Mouse (Mus musculus) ES-E14 (cell line): ENCODE results near the gene Lrrc3c. TPM values are rescaled to one million over a fixed set of nuclear protein-coding genes. Genes with fewer than 3 reads are reported as not detected.

ENCODE experiments used
- DNase-seq: peaks from one replicate; pipeline ENCODE4 v3.0.0-alpha.2; 2013; ENCODE audit warnings: low read depth, low spot score
- H3K27ac ChIP-seq: 2 replicates; pipeline ENCODE4 v1.5.1; 2012; ENCODE audit warnings: low read depth, mild to moderate bottlenecking, low read length, moderate library complexity, mixed read lengths; ENCODE audit not compliant: poor library complexity, insufficient read depth, severe bottlenecking
- H3K36me3 ChIP-seq: 2 replicates; pipeline ENCODE4 v1.6.1; 2012; ENCODE audit warnings: mild to moderate bottlenecking, low read length, moderate library complexity, mixed read lengths; ENCODE audit not compliant: control insufficient read depth, poor library complexity, insufficient read depth, severe bottlenecking
- H3K4me1 ChIP-seq, 2 experiments: fragments of 150-350 bp in 1 of 2; sonication (generic) in 1 of 2; 2 replicates each; pipeline ENCODE4 v1.6.1; 2012; ENCODE audit warnings: low read length in 2 of 2, mild to moderate bottlenecking in 1 of 2, mixed read lengths in 1 of 2; ENCODE audit not compliant: control insufficient read depth in 2 of 2, insufficient read depth in 2 of 2, poor library complexity in 1 of 2
- H3K4me3 ChIP-seq, 2 experiments: fragments of 150-350 bp in 1 of 2; sonication (generic) in 1 of 2; 2 replicates each; pipeline ENCODE4 v1.5.1; 2012; ENCODE audit warnings: low read length in 2 of 2, low read depth in 1 of 2, mild to moderate bottlenecking in 1 of 2, mixed read lengths in 1 of 2; ENCODE audit not compliant: insufficient read depth in 1 of 2, poor library complexity in 1 of 2, severe bottlenecking in 1 of 2
- H3K9ac ChIP-seq: 2 replicates; pipeline ENCODE4 v1.6.1; 2012; ENCODE audit warnings: low read depth, mild to moderate bottlenecking, low read length, mixed read lengths; ENCODE audit not compliant: poor library complexity, insufficient read depth, severe bottlenecking
- H3K9me3 ChIP-seq: fragments of 150-350 bp; sonication (generic); 2 replicates; pipeline ENCODE4 v1.6.1; 2012; ENCODE audit warnings: low read depth, mild to moderate bottlenecking, low read length; ENCODE audit not compliant: control insufficient read depth, insufficient read depth
- CHD2 ChIP-seq: IDR thresholded peaks from 2 replicates; pipeline ENCODE4 v1.6.1; 2014; ENCODE audit warnings: mild to moderate bottlenecking, low read depth, low read length, inconsistent platforms
- HCFC1 ChIP-seq: IDR thresholded peaks from 2 replicates; pipeline ENCODE4 v1.6.1; 2012; ENCODE audit warnings: low read length, inconsistent platforms, borderline replicate concordance; ENCODE audit not compliant: insufficient read depth
- MAFK ChIP-seq: IDR thresholded peaks from 2 replicates; pipeline ENCODE4 v1.6.1; 2014; ENCODE audit warnings: mild to moderate bottlenecking, low read depth, low read length, inconsistent platforms; ENCODE audit not compliant: insufficient read depth
- ZC3H11A ChIP-seq: IDR thresholded peaks from 2 replicates; pipeline ENCODE4 v1.6.1; 2012; ENCODE audit warnings: low read depth, mild to moderate bottlenecking, inconsistent platforms, low read length, borderline replicate concordance
- ZNF384 ChIP-seq: IDR thresholded peaks from 2 replicates; pipeline ENCODE4 v1.6.1; 2012; ENCODE audit warnings: low read depth, low read length, inconsistent platforms
- in situ Hi-C, 2 experiments: fragments of 600-800 bp; cut with MboI; formaldehyde crosslinking; loops; one replicate each; pipeline ENCODE4 v1.15.1; 2025; ENCODE audit warnings: low sequenced_read_pairs in 2 of 2, inconsistent platforms in 1 of 2; ENCODE audit not compliant: unreplicated experiment in 2 of 2
- total RNA-seq: library from RNA; depleted of rRNA; stranded (reverse); fragments of 300-350 nt; gene quantifications from 2 replicates; pipeline ENCODE4 v1.2.3, GENCODE M21; 2012; rRNA removed

Gene Lrrc3c
- total RNA-seq: not detected in 2 replicates

- Histone ChIP-seq H3K9ac (no peak within 1 kb of the TSS), H3K4me1 (peaks cover 0 to 3% of the 10 kb centered on the region in 2 experiments; a peak in 2 of 4 replicates), H3K9me3 (no peaks in the 10 kb centered on the region), H3K36me3 (no peaks in the 10 kb centered on the region), H3K4me3 (peak within 1 kb of the TSS; percentile 33 to 39; a peak in 2 of 4 replicates), H3K27ac (no peak within 1 kb of the TSS)
- DNase-seq: no peak
- in situ Hi-C loops: no loop called here
- TF ChIP-seq CHD2 (no peak), HCFC1 (no peak), MAFK (no peak), ZC3H11A (no peak), ZNF384 (no peak)
Measured at GRCm38 (mm10) chr11:98597991-98598390, at the start of gene Lrrc3c. Gene Lrrc3c, plus strand, starts transcription at chr11:98598291.

GRCm38 (mm10) chr11:98549363-98549762 is 48.7 kb upstream of the Lrrc3c start:
- Histone ChIP-seq H3K4me1 (peaks cover 0 to 4% of the 10 kb centered on the region in 2 experiments; a peak in 1 of 4 replicates), H3K9ac (no peak overlapping the region), H3K4me3 (no peak overlapping the region), H3K27ac (no peak overlapping the region), H3K36me3 (no peaks in the 10 kb centered on the region), H3K9me3 (no peaks in the 10 kb centered on the region)
- no peak for DNase-seq
- TF ChIP-seq ZNF384 (no peak), CHD2 (no peak), MAFK (no peak), HCFC1 (no peak)
- in situ Hi-C loops: no loop called here

- Histone ChIP-seq H3K27ac (no peak overlapping the region), H3K4me1 (peaks cover 0 to 4% of the 10 kb centered on the region in 2 experiments; a peak in 1 of 4 replicates), H3K9me3 (no peaks in the 10 kb centered on the region), H3K4me3 (peak overlapping the region; percentile 25 to 94; a peak in 3 of 4 replicates), H3K9ac (peak overlapping the region; percentile 70), H3K36me3 (no peaks in the 10 kb centered on the region)
- in situ Hi-C loops: no loop called here
- TF ChIP-seq CHD2: no peak
- TF ChIP-seq ZC3H11A: no peak
- no peak for TF ChIP-seq MAFK
- TF ChIP-seq HCFC1: no peak
- TF ChIP-seq ZNF384: no peak
- no peak for DNase-seq
Measured at GRCm38 (mm10) chr11:98550311-98550974, 47.6 kb upstream of the Lrrc3c start.

- H3K27ac ChIP-seq: peak within 1 kb of the TSS; percentile 56; the same call in 1 of the 2 replicates
- no peaks in the 10 kb centered on the region for H3K9me3 ChIP-seq
- no peaks in the 10 kb centered on the region for H3K36me3 ChIP-seq
- H3K4me1 ChIP-seq: peaks cover 0 to 4% of the 10 kb centered on the region in 2 experiments; a peak in 1 of 4 replicates
- peak; percentile 87 for DNase-seq
- no peak for TF ChIP-seq ZNF384
- TF ChIP-seq ZC3H11A: no peak
- TF ChIP-seq CHD2: no peak
- TF ChIP-seq HCFC1: 0 out of 2 replicates have a peak, but pooled peaks have one; percentile 40
- TF ChIP-seq MAFK: no peak
- peak within 1 kb of the TSS; percentile 94 to 96 for H3K4me3 ChIP-seq
- in situ Hi-C loops: no loop called here
- peak within 1 kb of the TSS; percentile 94 for H3K9ac ChIP-seq
Measured at GRCm38 (mm10) chr11:98550975-98551828, 46.9 kb upstream of the Lrrc3c start, which contains the start of gene Zpbp2. Gene Zpbp2, plus strand, starts transcription at chr11:98551097.
